Mouse (Mus musculus): ENCODE results near the gene Gm20908. TPM values are rescaled to one million over a fixed set of nuclear protein-coding genes. Genes with fewer than 3 reads are reported as not detected.
"Not testable (repeated sequence)": the region's sequence is repeated elsewhere in the genome, so short reads cannot be mapped to it uniquely, and the experiment has no call there.

Gene Gm20908
- total RNA-seq (2021) = not detected
- long read RNA-seq, experiment 1 = 0 reads
- long read RNA-seq, experiment 2 = 0 reads

GRCm38 (mm10) chrY:64472966-64473365 is at the start of gene Gm20908:
Gene Gm20908 (plus strand): TSS chrY:64473266.
- DNase-seq (ENCODE audit: extremely low spot score in 1 of 2, low spot score in 2 of 2); H3K27ac ChIP-seq; intact Hi-C loops (cut with DNase I); H3K4me3 ChIP-seq: not testable (repeated sequence)

Data from left cerebral cortex, adult 2 months (tissue).